Mouse (Mus musculus) liver, adult 2 months (tissue): ENCODE data around the gene Dync2h1.

Source experiments
- CTCF ChIP-seq: fragments of 200-500 bp; IDR thresholded peaks from 2 replicates; pipeline ENCODE4 v1.5.1; 2011; ENCODE audit warnings: low read depth, low read length, control low read depth
- POLR2A ChIP-seq: fragments of 200-500 bp; IDR thresholded peaks from 2 replicates; pipeline ENCODE4 v1.6.1; 2011; ENCODE audit warnings: low read length, control low read depth; ENCODE audit not compliant: insufficient read depth; ENCODE audit errors: extremely low read depth

DNA sequence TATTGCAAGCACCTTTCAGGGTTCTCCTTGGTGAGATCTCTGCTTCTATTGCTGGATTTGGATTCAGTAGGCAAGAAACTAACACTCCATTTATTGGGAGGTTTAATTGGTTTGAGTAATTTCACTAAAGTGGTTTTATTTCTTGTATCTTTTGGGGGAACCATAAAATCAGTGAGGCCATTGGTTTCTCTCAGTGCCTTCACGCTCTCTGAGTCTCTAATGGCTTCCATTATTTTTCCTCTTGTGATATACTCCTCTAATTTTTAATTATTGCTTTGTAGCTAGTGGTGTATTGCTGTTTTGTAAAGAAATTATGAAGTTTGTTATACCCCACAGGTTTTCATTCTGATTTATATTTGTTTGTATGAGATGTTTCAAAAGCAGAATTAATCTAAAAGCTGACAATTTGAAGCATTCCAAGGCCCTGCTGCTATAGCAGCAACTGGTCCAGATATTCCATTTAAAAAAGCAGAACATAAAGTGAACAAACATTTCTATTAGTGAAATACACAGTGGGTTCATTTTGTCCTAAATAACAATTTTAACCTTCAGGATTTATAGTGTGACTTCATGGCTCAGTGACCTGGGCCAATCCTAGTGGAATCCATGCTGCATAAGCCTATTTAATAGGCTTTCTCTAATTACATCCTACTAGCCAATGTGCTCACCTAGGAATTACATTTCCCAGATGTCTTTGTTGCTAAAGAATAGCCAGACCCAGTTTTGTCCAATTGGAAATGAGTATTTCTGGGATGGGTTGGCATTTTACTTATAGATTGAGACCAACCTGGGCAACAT is 302.9 kb downstream of the Dync2h1 start:
- no peak for TF ChIP-seq CTCF
- no peak for TF ChIP-seq POLR2A
